Mouse (Mus musculus): ENCODE data around the gene Ppfibp2. TPM values are rescaled to one million over a fixed set of nuclear protein-coding genes. Genes with fewer than 3 reads are reported as not detected.

The Ppfibp2 gene
- polyA plus RNA-seq, 1 experiment = 11.7 TPM

DNA sequence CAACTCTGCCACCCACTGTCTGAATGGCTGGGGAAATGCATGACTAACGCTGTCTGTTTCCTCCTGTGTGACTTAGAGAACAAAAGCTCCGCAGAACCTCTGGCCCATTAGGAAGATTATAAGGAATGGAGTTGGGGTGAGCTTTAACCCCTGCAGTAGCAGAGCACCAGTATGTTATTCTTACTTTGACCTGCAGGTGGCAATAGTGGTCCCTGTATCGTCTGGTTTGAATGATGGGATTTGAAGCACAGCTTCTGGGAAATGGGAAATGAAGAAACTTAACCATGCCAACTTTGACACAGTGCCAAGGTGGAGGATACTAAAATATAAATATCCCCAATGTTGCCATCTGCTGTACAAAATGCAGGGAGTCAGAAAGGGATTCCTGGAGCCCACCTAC lies 154.3 kb downstream of the Ppfibp2 start:
- Histone ChIP-seq H3K36me3 (ENCODE audit: control insufficient read depth, insufficient read depth, low read length, poor library complexity, severe bottlenecking) (no peaks in the 10 kb centered on the region), H3K9me3 (replicated peaks; ENCODE audit: control insufficient read depth, insufficient read depth, low read length, poor library complexity, severe bottlenecking) (no peaks in the 10 kb centered on the region), H3K9ac (ENCODE audit: low read depth, poor library complexity, severe bottlenecking) (no peak overlapping the region), H3K27me3 (ENCODE audit: control insufficient read depth, insufficient read depth, low read length, poor library complexity, severe bottlenecking) (no peaks in the 10 kb centered on the region), H3K4me1 (ENCODE audit: control insufficient read depth, insufficient read depth, low read length) (no peaks in the 10 kb centered on the region), H3K27ac (ENCODE audit: insufficient read depth, low read length) (no peak overlapping the region), H3K4me3 (ENCODE audit: low read depth, low read length) (no peak overlapping the region)
- TF ChIP-seq EP300 (IDR thresholded peaks at IDR 0.05; ENCODE audit: insufficient read depth, low read depth, low read length) (no peak), POLR2A (IDR thresholded peaks at IDR 0.05; ENCODE audit: insufficient read depth, low read length) (no peak), CTCF (IDR thresholded peaks at IDR 0.05; ENCODE audit: low read depth, low read length) (no peak)

DNA sequence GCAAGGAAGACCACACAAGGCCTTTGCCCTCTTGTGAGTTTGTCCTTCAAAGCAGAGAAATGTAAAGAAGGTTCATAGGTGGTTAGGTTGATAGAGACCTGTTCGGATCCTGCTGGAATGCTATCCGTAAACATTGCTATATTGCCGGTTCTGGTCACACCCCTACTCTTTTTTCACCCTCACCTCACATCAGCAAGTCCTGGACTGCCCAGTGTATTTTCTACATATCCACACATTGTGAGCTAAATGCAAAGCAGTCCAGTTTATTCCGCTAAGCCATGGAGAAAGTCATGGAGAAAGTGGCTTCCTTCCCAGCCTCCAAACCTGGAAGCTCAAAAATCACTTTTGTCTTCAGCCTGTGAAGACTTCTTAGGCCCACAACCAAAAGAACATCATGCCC lies 154.7 kb downstream of the Ppfibp2 start:
- H3K9ac ChIP-seq (ENCODE audit: low read depth, poor library complexity, severe bottlenecking) = no peak overlapping the region
- TF ChIP-seq POLR2A (IDR thresholded peaks at IDR 0.05; ENCODE audit: insufficient read depth, low read length) (no peak), EP300 (IDR thresholded peaks at IDR 0.05; ENCODE audit: insufficient read depth, low read depth, low read length) (no peak), CTCF (IDR thresholded peaks at IDR 0.05; ENCODE audit: low read depth, low read length) (no peak)

DNA sequence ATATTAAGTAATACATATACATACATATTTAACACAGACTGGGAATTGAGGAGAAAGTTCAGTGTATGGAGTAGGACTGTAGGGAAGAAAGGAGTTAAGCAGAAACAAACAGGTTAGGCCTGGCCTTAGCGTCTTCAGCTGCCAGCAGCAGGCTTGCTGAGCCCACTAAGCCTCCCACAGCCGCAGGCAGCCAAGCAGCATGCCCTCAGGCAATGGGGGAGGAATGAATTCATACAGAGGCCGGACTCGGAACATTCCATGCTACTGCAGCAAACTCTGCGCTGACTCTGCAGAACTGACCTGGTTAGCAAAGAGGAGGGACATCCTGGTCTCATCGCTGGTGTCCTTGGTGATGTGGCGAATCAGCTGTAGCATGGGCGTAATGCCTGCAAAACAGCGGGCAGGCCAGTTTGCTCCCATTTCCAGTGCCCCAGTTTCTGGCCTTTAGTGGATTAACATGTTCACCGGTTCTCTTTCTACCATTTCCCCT lies 157.1 kb downstream of the Ppfibp2 start:
- Histone ChIP-seq H3K27me3 (ENCODE audit: control insufficient read depth, insufficient read depth, low read length, poor library complexity, severe bottlenecking) (no peaks in the 10 kb centered on the region), H3K4me1 (ENCODE audit: control insufficient read depth, insufficient read depth, low read length) (no peaks in the 10 kb centered on the region), H3K9me3 (replicated peaks; ENCODE audit: control insufficient read depth, insufficient read depth, low read length, poor library complexity, severe bottlenecking) (no peaks in the 10 kb centered on the region), H3K4me3 (ENCODE audit: low read depth, low read length) (no peak overlapping the region), H3K9ac (ENCODE audit: low read depth, poor library complexity, severe bottlenecking) (no peak overlapping the region), H3K27ac (ENCODE audit: insufficient read depth, low read length) (no peak overlapping the region), H3K36me3 (ENCODE audit: control insufficient read depth, insufficient read depth, low read length, poor library complexity, severe bottlenecking) (no peaks in the 10 kb centered on the region)
- no peak for TF ChIP-seq POLR2A (IDR thresholded peaks at IDR 0.05; ENCODE audit: insufficient read depth, low read length)
- no peak for TF ChIP-seq EP300 (IDR thresholded peaks at IDR 0.05; ENCODE audit: insufficient read depth, low read depth, low read length)
- TF ChIP-seq CTCF (IDR thresholded peaks at IDR 0.05; ENCODE audit: low read depth, low read length) = no peak

More for the DNA sequence above, 154.7 kb downstream of the Ppfibp2 start:
- Histone ChIP-seq H3K36me3 (ENCODE audit: control insufficient read depth, insufficient read depth, low read length, poor library complexity, severe bottlenecking) (no peaks in the 10 kb centered on the region), H3K9me3 (replicated peaks; ENCODE audit: control insufficient read depth, insufficient read depth, low read length, poor library complexity, severe bottlenecking) (no peaks in the 10 kb centered on the region), H3K27ac (ENCODE audit: insufficient read depth, low read length) (no peak overlapping the region), H3K4me3 (ENCODE audit: low read depth, low read length) (no peak overlapping the region), H3K4me1 (ENCODE audit: control insufficient read depth, insufficient read depth, low read length) (no peaks in the 10 kb centered on the region), H3K27me3 (ENCODE audit: control insufficient read depth, insufficient read depth, low read length, poor library complexity, severe bottlenecking) (no peaks in the 10 kb centered on the region)

DNA sequence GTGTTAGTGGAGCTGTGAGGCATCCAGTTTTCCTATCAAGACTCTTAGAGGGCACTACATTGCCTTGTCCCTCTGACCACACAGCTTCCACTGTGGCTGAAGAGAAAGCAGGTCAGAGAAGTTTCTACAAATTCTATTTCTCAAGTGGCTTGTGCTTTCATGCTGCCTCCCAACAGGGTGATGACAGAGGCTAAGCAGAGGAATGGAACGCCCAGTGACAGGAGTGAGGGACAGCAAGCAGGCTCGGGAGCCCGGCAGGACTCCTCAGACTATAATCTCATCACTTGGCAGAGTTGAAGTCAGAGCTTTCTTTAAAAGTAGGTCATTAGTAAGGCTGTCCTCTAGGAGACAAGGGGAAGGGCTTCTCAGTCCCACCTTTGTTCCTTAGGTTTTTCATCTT lies 160.9 kb downstream of the Ppfibp2 start:
- TF ChIP-seq EP300 (IDR thresholded peaks at IDR 0.05; ENCODE audit: insufficient read depth, low read depth, low read length) (no peak), POLR2A (IDR thresholded peaks at IDR 0.05; ENCODE audit: insufficient read depth, low read length) (no peak), CTCF (IDR thresholded peaks at IDR 0.05; ENCODE audit: low read depth, low read length) (no peak)
- no peak overlapping the region for H3K4me3 ChIP-seq (ENCODE audit: low read depth, low read length)
- no peaks in the 10 kb centered on the region for H3K27me3 ChIP-seq (ENCODE audit: control insufficient read depth, insufficient read depth, low read length, poor library complexity, severe bottlenecking)
- H3K9ac ChIP-seq (ENCODE audit: low read depth, poor library complexity, severe bottlenecking) = no peak overlapping the region
- H3K36me3 ChIP-seq (ENCODE audit: control insufficient read depth, insufficient read depth, low read length, poor library complexity, severe bottlenecking) = no peaks in the 10 kb centered on the region
- no peaks in the 10 kb centered on the region for H3K4me1 ChIP-seq (ENCODE audit: control insufficient read depth, insufficient read depth, low read length)
- H3K27ac ChIP-seq (ENCODE audit: insufficient read depth, low read length) = no peak overlapping the region
- H3K9me3 ChIP-seq (replicated peaks; ENCODE audit: control insufficient read depth, insufficient read depth, low read length, poor library complexity, severe bottlenecking) = no peaks in the 10 kb centered on the region

DNA sequence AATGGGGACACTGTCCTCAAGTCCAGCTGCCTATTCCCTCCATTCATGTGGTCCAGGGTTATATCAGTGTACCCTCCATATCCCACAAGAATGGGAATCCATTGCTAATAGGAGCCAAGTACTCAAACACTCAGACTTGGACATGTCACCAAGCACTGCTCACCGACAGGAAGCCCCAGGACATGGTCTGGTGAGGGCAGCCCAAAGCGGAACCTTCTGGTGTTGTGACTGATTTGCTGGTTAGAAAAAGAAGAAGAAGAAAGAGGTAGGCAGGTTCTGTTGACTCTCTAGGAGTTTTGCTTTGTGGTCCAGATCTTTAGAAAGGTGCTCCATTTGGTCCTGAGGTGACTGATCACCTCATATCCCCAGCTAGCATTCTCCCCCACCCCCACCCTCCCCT lies 161.7 kb downstream of the Ppfibp2 start:
- H3K36me3 ChIP-seq (ENCODE audit: control insufficient read depth, insufficient read depth, low read length, poor library complexity, severe bottlenecking) = no peaks in the 10 kb centered on the region
- H3K27ac ChIP-seq (ENCODE audit: insufficient read depth, low read length) = no peak overlapping the region
- TF ChIP-seq POLR2A (IDR thresholded peaks at IDR 0.05; ENCODE audit: insufficient read depth, low read length) (no peak), CTCF (IDR thresholded peaks at IDR 0.05; ENCODE audit: low read depth, low read length) (no peak), EP300 (IDR thresholded peaks at IDR 0.05; ENCODE audit: insufficient read depth, low read depth, low read length) (no peak)
- no peak overlapping the region for H3K4me3 ChIP-seq (ENCODE audit: low read depth, low read length)
- no peaks in the 10 kb centered on the region for H3K4me1 ChIP-seq (ENCODE audit: control insufficient read depth, insufficient read depth, low read length)
- no peak overlapping the region for H3K9ac ChIP-seq (ENCODE audit: low read depth, poor library complexity, severe bottlenecking)
- no peaks in the 10 kb centered on the region for H3K9me3 ChIP-seq (replicated peaks; ENCODE audit: control insufficient read depth, insufficient read depth, low read length, poor library complexity, severe bottlenecking)
- no peaks in the 10 kb centered on the region for H3K27me3 ChIP-seq (ENCODE audit: control insufficient read depth, insufficient read depth, low read length, poor library complexity, severe bottlenecking)

DNA sequence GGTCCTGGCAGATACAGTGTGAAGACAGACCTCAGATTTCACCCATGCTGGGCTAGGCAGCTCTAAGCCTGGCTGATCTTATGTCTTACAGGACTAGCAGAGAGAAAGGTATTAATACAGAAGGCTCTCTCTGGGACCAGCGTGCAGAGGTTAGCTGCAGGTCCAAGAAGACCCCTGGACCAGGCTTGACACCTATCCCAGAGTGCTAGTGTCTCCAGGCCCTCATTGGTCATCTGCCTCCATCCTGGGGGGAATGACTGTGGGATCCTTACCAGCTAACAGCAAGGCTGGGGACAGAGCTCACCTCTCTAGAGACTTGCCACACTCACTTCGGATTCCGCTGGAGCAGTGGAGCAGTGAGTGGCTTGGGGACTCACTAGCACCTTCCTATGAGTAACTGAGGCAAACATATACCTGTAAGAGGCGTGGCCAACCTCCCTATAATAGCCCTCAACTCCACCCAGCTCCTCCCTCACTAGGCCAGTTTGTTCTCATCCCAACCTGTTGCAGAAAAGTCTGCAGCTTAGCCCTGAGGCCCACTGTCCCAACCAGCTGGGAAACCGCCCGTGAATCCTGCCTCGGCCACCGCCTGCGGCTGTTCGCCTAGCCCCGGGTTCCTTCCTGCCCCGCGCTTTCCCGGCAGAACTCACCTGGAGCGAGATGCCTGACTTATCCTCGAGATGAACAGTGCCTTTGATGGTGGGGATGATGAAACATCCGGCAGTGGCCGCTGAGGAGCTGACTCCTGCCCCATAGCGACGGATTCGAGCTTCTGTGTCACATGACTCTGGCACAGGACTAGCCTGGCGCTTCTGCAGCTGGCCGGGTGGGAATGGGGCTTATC lies 162.5 kb downstream of the Ppfibp2 start, which contains the start of gene Cyb5r2:
Gene Cyb5r2 (minus strand): TSS at position 725 of the 844 bp plus-strand sequence.
- H3K36me3 ChIP-seq (ENCODE audit: control insufficient read depth, insufficient read depth, low read length, poor library complexity, severe bottlenecking) = no peaks in the 10 kb centered on the region
- peak within 1 kb of the TSS; percentile 26; the same call in 1 of the 2 replicates for H3K27ac ChIP-seq (ENCODE audit: insufficient read depth, low read length)
- peak within 1 kb of the TSS; percentile 36 for H3K9ac ChIP-seq (ENCODE audit: low read depth, poor library complexity, severe bottlenecking)
- peak within 1 kb of the TSS; percentile 55 for H3K4me3 ChIP-seq (ENCODE audit: low read depth, low read length)
- no peaks in the 10 kb centered on the region for H3K27me3 ChIP-seq (ENCODE audit: control insufficient read depth, insufficient read depth, low read length, poor library complexity, severe bottlenecking)
- no peaks in the 10 kb centered on the region for H3K4me1 ChIP-seq (ENCODE audit: control insufficient read depth, insufficient read depth, low read length)
- TF ChIP-seq EP300 (IDR thresholded peaks at IDR 0.05; ENCODE audit: insufficient read depth, low read depth, low read length) (peak; percentile 49; the same call in 1 of the 2 replicates), POLR2A (IDR thresholded peaks at IDR 0.05; ENCODE audit: insufficient read depth, low read length) (no peak), CTCF (IDR thresholded peaks at IDR 0.05; ENCODE audit: low read depth, low read length) (peak; percentile 25)
- H3K9me3 ChIP-seq (replicated peaks; ENCODE audit: control insufficient read depth, insufficient read depth, low read length, poor library complexity, severe bottlenecking) = no peaks in the 10 kb centered on the region
